Mouse (Mus musculus) heart, embryonic 11.5 days (tissue): ENCODE results near the gene Fsd1l. TPM values are rescaled to one million over a fixed set of nuclear protein-coding genes. Genes with fewer than 3 reads are reported as not detected.

Experiments
- ATAC-seq: fragments of 200-750 bp; cut with Nextera tagmentation; replicated peaks from 2 replicates; pipeline ENCODE4 v1.8.0; 2017; ENCODE audit warnings: moderate library complexity; ENCODE audit not compliant: insufficient number of reproducible peaks, low FRiP score, low TSS enrichment
- H3K27ac ChIP-seq: fragments of 300-500 bp; sonication (generic); 2 replicates; pipeline ENCODE4 v1.5.1; 2014; ENCODE audit warnings: mild to moderate bottlenecking, low read depth, low read length
- H3K27me3 ChIP-seq: fragments of 300-500 bp; sonication (generic); 2 replicates; pipeline ENCODE4 v1.6.1; 2014; ENCODE audit warnings: mild to moderate bottlenecking, low read length, mixed read lengths; ENCODE audit not compliant: control insufficient read depth, insufficient read depth
- H3K36me3 ChIP-seq: fragments of 300-500 bp; sonication (generic); 2 replicates; pipeline ENCODE4 v1.6.1; 2014; ENCODE audit warnings: mild to moderate bottlenecking, low read length, moderate library complexity, mixed read lengths; ENCODE audit not compliant: control insufficient read depth, insufficient read depth
- H3K4me1 ChIP-seq: fragments of 300-500 bp; sonication (generic); 2 replicates; pipeline ENCODE4 v1.6.1; 2014; ENCODE audit warnings: low read length; ENCODE audit not compliant: control insufficient read depth, insufficient read depth
- H3K4me2 ChIP-seq: fragments of 300-500 bp; sonication (generic); 2 replicates; pipeline ENCODE4 v1.6.1; 2014; ENCODE audit warnings: mild to moderate bottlenecking, moderate library complexity
- H3K4me3 ChIP-seq: fragments of 300-500 bp; sonication (generic); 2 replicates; pipeline ENCODE4 v1.5.1; 2014; ENCODE audit warnings: low read depth, low read length
- H3K9ac ChIP-seq: fragments of 300-500 bp; sonication (generic); 2 replicates; pipeline ENCODE4 v1.6.1; 2014; ENCODE audit warnings: mild to moderate bottlenecking, low read depth, low read length, moderate library complexity
- H3K9me3 ChIP-seq: fragments of 300-500 bp; sonication (generic); replicated peaks from 2 replicates; pipeline ENCODE4 v1.6.1; 2016; ENCODE audit warnings: low read length; ENCODE audit not compliant: control insufficient read depth
- WGBS: fragments of 180-500 bp; shearing (Covaris S2); extraction: QIAGEN DNeasy Blood & Tissue Kit; methylation state at CpG from one replicate; pipeline ENCODE4 v1.1.7; 2014; ENCODE audit not compliant: insufficient replicate concordance; 5-methylcytosine and 5-hydroxymethylcytosine counted together
- polyA plus RNA-seq: library from polyadenylated mRNA; unstranded; fragments of >200 nt; fragmentation: Nextera tagmentation; extraction: Ambion mirVana; gene quantifications from 2 replicates; pipeline ENCODE4 v1.2.1, GENCODE M21; 2014

Gene Fsd1l
- polyA plus RNA-seq, 1 experiment from 2014 or later, result 11.6 TPM

GRCm38 (mm10) chr4:53621084-53621483 lies 10.2 kb upstream of the Fsd1l start:
- Histone ChIP-seq H3K27ac (no peak overlapping the region), H3K27me3 (no peaks in the 10 kb centered on the region), H3K36me3 (no peaks in the 10 kb centered on the region), H3K4me3 (no peak overlapping the region), H3K4me2 (no peak overlapping the region), H3K4me1 (no peaks in the 10 kb centered on the region), H3K9ac (no peak overlapping the region), H3K9me3 (no peaks in the 10 kb centered on the region)
- ATAC-seq, result no peak
- 65% methylated on average over 6 of the region's 6 CpGs for WGBS

GRCm38 (mm10) chr4:53621490-53621889 lies 9.8 kb upstream of the Fsd1l start:
- ATAC-seq, result no peak

GRCm38 (mm10) chr4:53623711-53624110 lies 7.6 kb upstream of the Fsd1l start:
- no peaks in the 10 kb centered on the region for H3K36me3 ChIP-seq
- no peak overlapping the region for H3K9ac ChIP-seq
- no peak overlapping the region for H3K4me2 ChIP-seq
- no peaks in the 10 kb centered on the region; the same call in 1 of the 2 replicates for H3K4me1 ChIP-seq
- no peaks in the 10 kb centered on the region for H3K27me3 ChIP-seq
- 72% methylated on average over 1 of the region's 1 CpGs for WGBS
- no peak overlapping the region for H3K4me3 ChIP-seq
- no peaks in the 10 kb centered on the region for H3K9me3 ChIP-seq
- ATAC-seq, result no peak
- no peak overlapping the region for H3K27ac ChIP-seq

More at GRCm38 (mm10) chr4:53621490-53621889, 9.8 kb upstream of the Fsd1l start:
- Histone ChIP-seq H3K9me3 (no peaks in the 10 kb centered on the region), H3K27me3 (no peaks in the 10 kb centered on the region), H3K36me3 (no peaks in the 10 kb centered on the region), H3K4me3 (no peak overlapping the region), H3K4me2 (no peak overlapping the region), H3K27ac (no peak overlapping the region), H3K4me1 (no peaks in the 10 kb centered on the region), H3K9ac (no peak overlapping the region)
- 66% methylated on average over 5 of the region's 5 CpGs for WGBS

- no peaks in the 10 kb centered on the region for H3K9me3 ChIP-seq
- no peak overlapping the region for H3K9ac ChIP-seq
- ATAC-seq, result no peak
- no peaks in the 10 kb centered on the region for H3K36me3 ChIP-seq
- H3K27ac ChIP-seq, result no peak overlapping the region
- no peaks in the 10 kb centered on the region; the same call in 1 of the 2 replicates for H3K4me1 ChIP-seq
- H3K4me3 ChIP-seq, result no peak overlapping the region
- no peaks in the 10 kb centered on the region for H3K27me3 ChIP-seq
- WGBS, result 62% methylated on average over 4 of the region's 4 CpGs
- H3K4me2 ChIP-seq, result no peak overlapping the region
Measured at GRCm38 (mm10) chr4:53624816-53625215, 6.5 kb upstream of the Fsd1l start.

GRCm38 (mm10) chr4:53625263-53625662 lies 6.0 kb upstream of the Fsd1l start:
- no peaks in the 10 kb centered on the region for H3K27me3 ChIP-seq
- H3K4me3 ChIP-seq, result no peak overlapping the region
- no peak for ATAC-seq
- no peaks in the 10 kb centered on the region for H3K36me3 ChIP-seq
- H3K27ac ChIP-seq, result no peak overlapping the region
- no peak overlapping the region for H3K9ac ChIP-seq
- H3K4me1 ChIP-seq, result no peaks in the 10 kb centered on the region; the same call in 1 of the 2 replicates
- H3K9me3 ChIP-seq, result no peaks in the 10 kb centered on the region
- H3K4me2 ChIP-seq, result no peak overlapping the region
- WGBS, result 66% methylated on average over 3 of the region's 3 CpGs

- no peak for ATAC-seq
- no peak overlapping the region for H3K9ac ChIP-seq
Measured at GRCm38 (mm10) chr4:53628924-53629323, 2.3 kb upstream of the Fsd1l start.

GRCm38 (mm10) chr4:53630963-53631315 lies 332 bp upstream of the Fsd1l start:
- H3K27ac ChIP-seq, result no peak overlapping the region
- 0 out of 2 replicates have a peak, but pooled peaks have one; percentile 6 for ATAC-seq
- H3K4me1 ChIP-seq, result no peaks in the 10 kb centered on the region; the same call in 1 of the 2 replicates
- peak overlapping the region; percentile 82 for H3K9ac ChIP-seq
- peak overlapping the region; percentile 75 for H3K4me2 ChIP-seq
- H3K4me3 ChIP-seq, result peak overlapping the region; percentile 89
- H3K27me3 ChIP-seq, result no peaks in the 10 kb centered on the region
- no peaks in the 10 kb centered on the region for H3K9me3 ChIP-seq
- 11% methylated on average over 12 of the region's 12 CpGs for WGBS
- H3K36me3 ChIP-seq, result no peaks in the 10 kb centered on the region

More at GRCm38 (mm10) chr4:53628924-53629323, 2.3 kb upstream of the Fsd1l start:
- Histone ChIP-seq H3K9me3 (no peaks in the 10 kb centered on the region), H3K36me3 (no peaks in the 10 kb centered on the region), H3K4me2 (no peak overlapping the region), H3K4me3 (no peak overlapping the region), H3K27ac (no peak overlapping the region), H3K27me3 (no peaks in the 10 kb centered on the region), H3K4me1 (no peaks in the 10 kb centered on the region; the same call in 1 of the 2 replicates)
- WGBS, result 29% methylated on average over 4 of the region's 4 CpGs

- Histone ChIP-seq H3K4me1 (no peaks in the 10 kb centered on the region; the same call in 1 of the 2 replicates), H3K9ac (peak overlapping the region; percentile 82)
Measured at GRCm38 (mm10) chr4:53632011-53632349, 709 bp downstream of the Fsd1l start.

GRCm38 (mm10) chr4:53635336-53635735 lies 4.1 kb downstream of the Fsd1l start:
- Histone ChIP-seq H3K27me3 (no peaks in the 10 kb centered on the region), H3K9ac (no peak overlapping the region), H3K4me3 (no peak overlapping the region), H3K36me3 (no peaks in the 10 kb centered on the region), H3K4me1 (0 out of 2 replicates have a peak, but pooled peaks cover 6% of the 10 kb centered on the region), H3K27ac (no peak overlapping the region), H3K4me2 (no peak overlapping the region), H3K9me3 (no peaks in the 10 kb centered on the region)
- ATAC-seq, result no peak
- WGBS, result 84% methylated on average over 3 of the region's 3 CpGs

More at GRCm38 (mm10) chr4:53632011-53632349, 709 bp downstream of the Fsd1l start:
- Histone ChIP-seq H3K27me3 (no peaks in the 10 kb centered on the region), H3K4me2 (peak overlapping the region; percentile 75), H3K27ac (0 out of 2 replicates have a peak overlapping the region, but pooled peaks have one; percentile 12), H3K36me3 (no peaks in the 10 kb centered on the region), H3K4me3 (peak overlapping the region; percentile 89), H3K9me3 (no peaks in the 10 kb centered on the region)
- ATAC-seq, result no peak
- 2% methylated on average over 5 of the region's 5 CpGs for WGBS
